Mouse (Mus musculus) subcutaneous adipose tissue, adult 2 months (tissue): ENCODE data around the gene Gm6205. TPM values are rescaled to one million over a fixed set of nuclear protein-coding genes. Genes with fewer than 3 reads are reported as not detected.

ENCODE experiments used
- polyA plus RNA-seq: library from polyadenylated mRNA; depleted of rRNA; stranded (reverse); fragments of >200 nt; gene quantifications from 2 replicates; pipeline ENCODE4 v1.2.3, GENCODE M21; 2012; ENCODE audit warnings: low replicate concordance; rRNA removed

The Gm6205 gene
- polyA plus RNA-seq = not detected in 2 replicates

DNA sequence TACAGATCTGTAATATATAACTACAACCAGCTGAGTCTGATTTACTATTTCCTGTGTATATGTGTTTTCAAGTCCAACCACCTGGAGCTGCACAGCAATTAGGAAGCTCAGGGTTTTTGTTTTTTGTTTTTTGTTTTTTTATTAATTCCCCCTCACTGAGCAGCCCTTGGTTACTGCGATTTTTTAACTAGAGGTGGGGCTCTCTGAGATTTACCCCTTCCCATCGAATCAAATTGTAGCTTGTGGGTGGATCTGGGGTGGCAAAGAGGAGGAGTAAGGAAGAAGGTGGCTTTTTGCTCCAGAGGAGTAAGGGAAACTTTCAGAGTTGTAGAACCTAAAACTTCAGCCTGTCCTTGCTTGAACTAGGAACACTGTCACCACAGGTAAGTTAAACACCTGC is at the start of gene Gm6205:
Gene Gm6205, plus strand, starts transcription at position 301 of the 400 bp plus-strand sequence.

DNA sequence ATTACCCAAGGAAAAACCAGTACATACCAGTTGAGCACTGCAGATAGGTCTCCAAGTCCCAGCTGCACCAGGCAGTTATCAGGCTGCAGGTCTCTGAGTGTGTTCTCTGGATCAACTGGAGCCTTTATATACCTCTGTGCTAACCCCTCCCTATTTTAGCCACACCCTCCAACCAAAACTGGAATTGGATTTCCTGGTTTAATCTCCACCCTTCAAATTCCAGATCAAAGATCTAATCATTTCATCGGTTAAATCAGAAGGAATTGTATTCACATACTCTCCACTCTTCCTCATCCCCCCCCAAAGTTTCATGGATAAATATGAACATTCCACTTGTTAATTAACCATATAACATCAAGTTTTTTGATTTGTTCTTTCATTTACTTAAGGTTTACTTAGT is 31.9 kb upstream of the Gm6205 start, which contains the start of gene Gm3147:
Gene Gm3147, minus strand, starts transcription at position 101 of the 400 bp plus-strand sequence.

GRCm38 (mm10) chr5:94623679-94624078 is 24.5 kb upstream of the Gm6205 start, which contains the start of gene Gm6509:
TSS of gene Gm6509 (plus strand) at chr5:94623979.

Other genes with a start within 250 kb of the Gm6205 start
- gene Gm7682, start 202.6 kb upstream of the Gm6205 start, polyA plus RNA-seq = not detected in 2 replicates
- gene Gm3139, start 122.1 kb upstream of the Gm6205 start, polyA plus RNA-seq = not detected in 2 replicates
- gene Gm3147, start 32.0 kb upstream of the Gm6205 start, polyA plus RNA-seq = not detected in 2 replicates
- not detected in 2 replicates for gene Gm6509, start 24.4 kb upstream of the Gm6205 start, polyA plus RNA-seq
- gene Gm3183, start 217.1 kb downstream of the Gm6205 start, polyA plus RNA-seq = not detected in 2 replicates